In genomic region chr10:121047440-121047839, GRCm38 (mm10) we compare ENCODE assay signal across 20 mouse cellular contexts. TPM values are rescaled to one million over a fixed set of nuclear protein-coding genes. Genes with fewer than 3 reads are reported as not detected.
DNase-seq lines count a peak whose midpoint lies in the region; ATAC-seq and TF ChIP-seq lines count a peak whose summit lies in the region.
"Had no signal": no experiment of that assay in that cellular context is flagged by ENCODE, and none has a peak within 500 bp of the region (broad histone marks: within the 10 kb centered on the region; RNA-seq: fewer than 3 reads in every experiment).

No protein-coding gene starts in this region.

- 80% methylated on average over 10 of the region's 10 CpGs for WGBS in heart, adult 2 months
- WGBS in midbrain, postnatal 0 days = 75% methylated on average over 10 of the region's 10 CpGs
- 77% methylated on average over 10 of the region's 10 CpGs for WGBS in midbrain, embryonic 13.5 days
- WGBS in small intestine, adult 2 months = 81% methylated on average over 10 of the region's 10 CpGs
- 78% methylated on average over 10 of the region's 10 CpGs for WGBS in forebrain, embryonic 12.5 days

- H3K27ac ChIP-seq in heart, adult 2 months = no peak overlapping the region
- H3K27ac ChIP-seq in midbrain, postnatal 0 days (ENCODE audit: low read depth, low read length) = no peak overlapping the region
- no peak overlapping the region for H3K27ac ChIP-seq in midbrain, embryonic 13.5 days
- no peak overlapping the region for H3K27ac ChIP-seq in small intestine, adult 2 months (ENCODE audit: insufficient read depth, low read depth, low read length)
- no peak overlapping the region for H3K27ac ChIP-seq in forebrain, embryonic 12.5 days
- H3K27ac ChIP-seq: embryonic facial prominence, embryonic 12.5 days; heart, embryonic 13.5 days; hindbrain, embryonic 12.5 days; hindbrain, postnatal 0 days had no signal

- intact Hi-C loops in heart, adult 2 months (cut with DNase I) = no loop called here

- no peak for TF ChIP-seq POLR2A in heart, adult 2 months (IDR thresholded peaks at IDR 0.05; ENCODE audit: insufficient read depth, low read depth, low read length)
- TF ChIP-seq POLR2A in small intestine, adult 2 months (IDR thresholded peaks at IDR 0.05; ENCODE audit: low read depth, low read length) = no peak

- ATAC-seq in midbrain, postnatal 0 days (ENCODE audit: low FRiP score) = no peak
- no peak for ATAC-seq in midbrain, embryonic 13.5 days
- ATAC-seq in forebrain, embryonic 12.5 days (ENCODE audit: low FRiP score) = no peak
- ATAC-seq: forebrain, embryonic 16.5 days; hindbrain, postnatal 0 days had no signal

- H3K79me2 ChIP-seq in heart, adult 2 months (replicated peaks; ENCODE audit: control insufficient read depth, insufficient read depth, low read length) = no peaks in the 10 kb centered on the region

- no peak overlapping the region for H3K9ac ChIP-seq in heart, adult 2 months (ENCODE audit: low read depth, low read length)
- H3K9ac ChIP-seq in midbrain, postnatal 0 days (replicated peaks; ENCODE audit: low read length, poor library complexity, severe bottlenecking) = no peak overlapping the region
- no peak overlapping the region for H3K9ac ChIP-seq in midbrain, embryonic 13.5 days (replicated peaks)
- H3K9ac ChIP-seq in forebrain, embryonic 12.5 days = no peak overlapping the region
- H3K9ac ChIP-seq: embryonic facial prominence, embryonic 12.5 days; heart, embryonic 13.5 days; hindbrain, embryonic 12.5 days had no signal

- no peaks in the 10 kb centered on the region for H3K4me1 ChIP-seq in heart, adult 2 months (ENCODE audit: control insufficient read depth, insufficient read depth, low read length)
- no peaks in the 10 kb centered on the region for H3K4me1 ChIP-seq in midbrain, postnatal 0 days (ENCODE audit: insufficient read depth, low read length)
- H3K4me1 ChIP-seq in midbrain, embryonic 13.5 days (replicated peaks) = no peaks in the 10 kb centered on the region
- H3K4me1 ChIP-seq in small intestine, adult 2 months (ENCODE audit: control insufficient read depth, insufficient read depth, insufficient read length, low read length) = no peaks in the 10 kb centered on the region
- no peaks in the 10 kb centered on the region for H3K4me1 ChIP-seq in forebrain, embryonic 12.5 days
- H3K4me1 ChIP-seq: embryonic facial prominence, embryonic 12.5 days; heart, embryonic 13.5 days; hindbrain, embryonic 12.5 days had no signal

- H3K27me3 ChIP-seq in heart, adult 2 months (ENCODE audit: control insufficient read depth, insufficient read depth, low read length) = no peaks in the 10 kb centered on the region
- H3K27me3 ChIP-seq in midbrain, postnatal 0 days (ENCODE audit: insufficient read depth, low read length) = no peaks in the 10 kb centered on the region
- H3K27me3 ChIP-seq in midbrain, embryonic 13.5 days = no peaks in the 10 kb centered on the region
- no peaks in the 10 kb centered on the region; the same call in 1 of the 2 replicates for H3K27me3 ChIP-seq in small intestine, adult 2 months (ENCODE audit: control insufficient read depth, insufficient read depth, low read length)
- no peaks in the 10 kb centered on the region for H3K27me3 ChIP-seq in forebrain, embryonic 12.5 days
- H3K27me3 ChIP-seq: embryonic facial prominence, embryonic 12.5 days; heart, embryonic 13.5 days; hindbrain, embryonic 12.5 days had no signal

- TF ChIP-seq CTCF in heart, adult 2 months (IDR thresholded peaks at IDR 0.05) = peak; percentile 6; the same call in 1 of the 2 replicates
- peak; percentile 36 for TF ChIP-seq CTCF in midbrain, postnatal 0 days (IDR thresholded peaks at IDR 0.05)
- TF ChIP-seq CTCF in small intestine, adult 2 months (IDR thresholded peaks at IDR 0.05; ENCODE audit: extremely low read depth, insufficient read length, insufficient replicate concordance, low read depth, low read length) = peak; percentile 18; the same call in 1 of the 2 replicates

- H3K4me3 ChIP-seq in heart, adult 2 months = no peak overlapping the region
- H3K4me3 ChIP-seq in midbrain, postnatal 0 days (ENCODE audit: low read depth, low read length) = no peak overlapping the region
- H3K4me3 ChIP-seq in midbrain, embryonic 13.5 days (replicated peaks) = no peak overlapping the region
- H3K4me3 ChIP-seq in small intestine, adult 2 months (ENCODE audit: low read depth, low read length) = no peak overlapping the region
- H3K4me3 ChIP-seq in forebrain, embryonic 12.5 days (replicated peaks) = no peak overlapping the region
- H3K4me3 ChIP-seq: embryonic facial prominence, embryonic 12.5 days; heart, embryonic 13.5 days; hindbrain, embryonic 12.5 days had no signal

- no peak for DNase-seq in heart, adult 2 months
- DNase-seq in heart, adult 18-20 months = no peak
- no peak for DNase-seq in midbrain, postnatal 0 days (ENCODE audit: low spot score)
- no peak for DNase-seq in adrenal gland, postnatal 4 days (ENCODE audit: low spot score in 2 of 2)
- DNase-seq: adrenal gland, adult 8-10 months; adrenal gland, postnatal 36 days; cerebellum, adult 11 months; cerebellum, adult 8-10 months; cerebellum, postnatal 25 days; gastrocnemius, postnatal 10 days; heart, postnatal 4 days had no signal

- H3K36me3 ChIP-seq in heart, adult 2 months (ENCODE audit: control insufficient read depth, insufficient read depth, low read length) = no peaks in the 10 kb centered on the region
- no peaks in the 10 kb centered on the region for H3K36me3 ChIP-seq in midbrain, postnatal 0 days (ENCODE audit: insufficient read depth, low read length)
- H3K36me3 ChIP-seq in midbrain, embryonic 13.5 days = no peaks in the 10 kb centered on the region
- no peaks in the 10 kb centered on the region for H3K36me3 ChIP-seq in small intestine, adult 2 months (ENCODE audit: control insufficient read depth, insufficient read depth, low read length)
- no peaks in the 10 kb centered on the region for H3K36me3 ChIP-seq in forebrain, embryonic 12.5 days (replicated peaks)
- H3K36me3 ChIP-seq: embryonic facial prominence, embryonic 12.5 days; heart, embryonic 13.5 days; hindbrain, embryonic 12.5 days had no signal

- no peak overlapping the region for H3K4me2 ChIP-seq in midbrain, postnatal 0 days (ENCODE audit: low read depth, low read length, poor library complexity, severe bottlenecking)
- H3K4me2 ChIP-seq in midbrain, embryonic 13.5 days (replicated peaks) = no peak overlapping the region
- no peak overlapping the region for H3K4me2 ChIP-seq in forebrain, embryonic 12.5 days
- H3K4me2 ChIP-seq: embryonic facial prominence, embryonic 12.5 days; heart, embryonic 13.5 days; hindbrain, embryonic 12.5 days had no signal

- no peak for TF ChIP-seq EP300 in heart, adult 2 months (IDR thresholded peaks at IDR 0.05; ENCODE audit: insufficient read depth, low read depth, low read length)

- H3K9me3 ChIP-seq in midbrain, postnatal 0 days (ENCODE audit: low read length) = no peaks in the 10 kb centered on the region
- H3K9me3 ChIP-seq in midbrain, embryonic 13.5 days = no peaks in the 10 kb centered on the region
- no peaks in the 10 kb centered on the region for H3K9me3 ChIP-seq in forebrain, embryonic 12.5 days
- H3K9me3 ChIP-seq: embryonic facial prominence, embryonic 12.5 days; heart, embryonic 13.5 days; hindbrain, embryonic 12.5 days had no signal

RNA-seq across cellular contexts. Expression of gene Wif1, which starts 13.7 kb away (rescaled TPM):
- total RNA-seq in heart, adult 2 months (2021) = 1 to 10 TPM; 2.0 to 2.4 TPM
- polyA plus RNA-seq in heart, adult 2 months (2012; rRNA removed) = 8.6 and 12.8 TPM in 2 replicates
- total RNA-seq in heart, adult 18-20 months (2021) = 1 to 10 TPM; 2.5 to 3.0 TPM
- total RNA-seq in midbrain, postnatal 0 days (2014; rRNA removed) = 4.7 and 7.5 TPM in 2 replicates
- 13.7 and 13.9 TPM in 2 replicates for polyA plus RNA-seq in midbrain, postnatal 0 days (2015; fragmentation: Nextera tagmentation; extraction: Ambion mirVana)
- polyA plus RNA-seq in midbrain, embryonic 13.5 days (2015; fragmentation: Nextera tagmentation; extraction: Ambion mirVana) = 9.2 and 11.4 TPM in 2 replicates
- 0.10 and 0.51 TPM in 2 replicates for polyA plus RNA-seq in small intestine, adult 2 months (2012; rRNA removed)
- 7.0 and 9.2 TPM in 2 replicates for polyA plus RNA-seq in forebrain, embryonic 12.5 days (2016; fragmentation: Nextera tagmentation; extraction: Ambion mirVana)
- total RNA-seq in adrenal gland, postnatal 4 days (2021) = 1 to 10 TPM in 1 of 2 experiments, under 1 TPM in 1; 0.67 to 2.1 TPM
- polyA plus RNA-seq: C2C12 had no signal
